Mouse (Mus musculus) stomach, embryonic 15.5 days (tissue): Measurements from ENCODE around the gene Exoc6b. TPM values are rescaled to one million over a fixed set of nuclear protein-coding genes. Genes with fewer than 3 reads are reported as not detected.

Source experiments
- ATAC-seq: fragments of 200-750 bp; cut with Nextera tagmentation; 2 replicates; pipeline ENCODE4 v1.8.0; 2017; ENCODE audit warnings: low read depth, moderate number of reproducible peaks, moderate TSS enrichment; ENCODE audit not compliant: insufficient read depth, low FRiP score
- H3K27ac ChIP-seq: fragments of 300-500 bp; sonication (generic); 2 replicates; pipeline ENCODE4 v1.5.1; 2015; ENCODE audit warnings: mild to moderate bottlenecking, inconsistent platforms
- H3K27me3 ChIP-seq: fragments of 300-500 bp; sonication (generic); replicated peaks from 2 replicates; pipeline ENCODE4 v1.6.1; 2015; ENCODE audit warnings: inconsistent platforms
- H3K36me3 ChIP-seq: fragments of 300-500 bp; sonication (generic); 2 replicates; pipeline ENCODE4 v1.6.1; 2015; ENCODE audit warnings: inconsistent platforms
- H3K4me1 ChIP-seq: fragments of 300-500 bp; sonication (generic); 2 replicates; pipeline ENCODE4 v1.6.1; 2015; ENCODE audit warnings: inconsistent platforms
- H3K4me2 ChIP-seq: fragments of 300-500 bp; sonication (generic); 2 replicates; pipeline ENCODE4 v1.6.1; 2015; ENCODE audit warnings: mild to moderate bottlenecking, inconsistent platforms
- H3K4me3 ChIP-seq: fragments of 300-500 bp; sonication (generic); replicated peaks from 2 replicates; pipeline ENCODE4 v1.5.1; 2015; ENCODE audit warnings: inconsistent platforms
- H3K9ac ChIP-seq: fragments of 300-500 bp; sonication (generic); 2 replicates; pipeline ENCODE4 v1.6.1; 2015; ENCODE audit warnings: inconsistent platforms
- H3K9me3 ChIP-seq: fragments of 300-500 bp; sonication (generic); 2 replicates; pipeline ENCODE4 v1.6.1; 2016; ENCODE audit warnings: inconsistent platforms
- WGBS: fragments of 180-500 bp; shearing (Covaris S2); methylation state at CpG from one replicate; pipeline ENCODE4 v1.1.7; 2015; 5-methylcytosine and 5-hydroxymethylcytosine counted together
- polyA plus RNA-seq: library from polyadenylated mRNA; unstranded; fragments of >200 nt; fragmentation: Nextera tagmentation; extraction: Ambion mirVana; gene quantifications from 2 replicates; pipeline ENCODE4 v1.2.1, GENCODE M21; 2015

Gene Exoc6b
- polyA plus RNA-seq, 1 experiment from 2014 or later, result 27.8 TPM

DNA sequence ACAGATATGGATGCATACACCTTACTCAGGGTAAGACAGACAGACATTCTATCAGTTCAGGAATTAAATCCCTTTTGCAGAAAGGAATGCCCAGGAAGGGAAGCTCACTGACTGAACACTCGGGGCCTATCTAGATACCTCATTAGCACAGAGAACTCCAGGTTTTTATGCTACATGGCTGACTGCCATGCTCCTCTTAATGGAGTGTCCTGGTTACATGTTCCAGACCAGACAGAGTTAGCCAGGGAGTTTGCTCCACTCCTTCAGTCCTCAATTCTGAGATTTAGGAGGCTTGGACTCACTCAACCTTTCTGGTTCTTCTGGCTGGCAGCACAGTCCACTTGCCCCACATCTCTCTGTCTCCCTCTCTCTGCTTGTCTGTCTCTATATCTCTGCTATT, 106.3 kb downstream of the Exoc6b start:
- H3K4me1 ChIP-seq, result no peaks in the 10 kb centered on the region
- no peaks in the 10 kb centered on the region for H3K27me3 ChIP-seq
- no peak overlapping the region for H3K4me3 ChIP-seq
- no peak overlapping the region for H3K9ac ChIP-seq
- no peak for ATAC-seq
- H3K36me3 ChIP-seq, result no peaks in the 10 kb centered on the region
- no peak overlapping the region for H3K27ac ChIP-seq
- no peak overlapping the region for H3K4me2 ChIP-seq
- 65% methylated on average over 1 of the region's 1 CpGs for WGBS
- no peaks in the 10 kb centered on the region for H3K9me3 ChIP-seq

GRCm38 (mm10) chr6:84961763-84962162, 107.5 kb downstream of the Exoc6b start:
- H3K27ac ChIP-seq, result no peak overlapping the region
- no peak overlapping the region for H3K4me2 ChIP-seq
- no peaks in the 10 kb centered on the region for H3K36me3 ChIP-seq
- 92% methylated on average over 3 of the region's 3 CpGs for WGBS
- no peaks in the 10 kb centered on the region for H3K9me3 ChIP-seq
- no peak overlapping the region for H3K4me3 ChIP-seq
- H3K9ac ChIP-seq, result no peak overlapping the region
- no peaks in the 10 kb centered on the region for H3K27me3 ChIP-seq
- no peaks in the 10 kb centered on the region for H3K4me1 ChIP-seq
- ATAC-seq, result no peak

DNA sequence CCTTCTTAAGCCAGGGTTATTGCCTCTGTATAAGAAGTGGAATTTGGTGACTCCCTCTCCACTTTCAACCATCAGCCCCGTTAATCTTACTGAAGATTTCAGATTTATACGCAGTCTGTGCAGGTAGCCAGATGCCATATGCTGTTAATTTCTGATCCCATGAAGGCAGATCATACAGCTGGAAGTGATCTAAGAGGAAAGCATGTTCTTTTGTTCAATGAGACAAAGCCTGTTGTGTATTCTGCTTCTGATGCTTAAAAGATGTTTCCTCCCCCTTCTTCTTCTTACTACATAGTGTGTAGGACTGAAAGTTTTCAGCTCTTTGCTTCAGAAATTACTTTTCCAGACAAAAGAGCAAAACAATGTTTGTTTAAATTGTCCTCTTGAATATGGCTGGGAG, 109.8 kb downstream of the Exoc6b start:
- WGBS, result 54% methylated on average over 2 of the region's 2 CpGs
- Histone ChIP-seq H3K9ac (no peak overlapping the region), H3K4me2 (no peak overlapping the region), H3K9me3 (no peaks in the 10 kb centered on the region), H3K4me3 (no peak overlapping the region), H3K4me1 (no peaks in the 10 kb centered on the region), H3K27me3 (no peaks in the 10 kb centered on the region), H3K36me3 (no peaks in the 10 kb centered on the region), H3K27ac (no peak overlapping the region; the same call in 1 of the 2 replicates)
- ATAC-seq, result no peak

GRCm38 (mm10) chr6:84951621-84952020, 117.7 kb downstream of the Exoc6b start:
- no peaks in the 10 kb centered on the region for H3K27me3 ChIP-seq
- no peak overlapping the region for H3K9ac ChIP-seq
- H3K9me3 ChIP-seq, result no peaks in the 10 kb centered on the region
- H3K27ac ChIP-seq, result no peak overlapping the region
- H3K4me3 ChIP-seq, result no peak overlapping the region
- no peak overlapping the region for H3K4me2 ChIP-seq
- no peaks in the 10 kb centered on the region for H3K4me1 ChIP-seq
- WGBS, result 52% methylated on average over 1 of the region's 1 CpGs
- ATAC-seq, result no peak
- H3K36me3 ChIP-seq, result no peaks in the 10 kb centered on the region

GRCm38 (mm10) chr6:84946569-84946968, 122.7 kb downstream of the Exoc6b start:
- no peak for ATAC-seq
- Histone ChIP-seq H3K27ac (no peak overlapping the region), H3K9ac (no peak overlapping the region), H3K9me3 (no peaks in the 10 kb centered on the region), H3K27me3 (no peaks in the 10 kb centered on the region), H3K4me1 (no peaks in the 10 kb centered on the region), H3K4me3 (no peak overlapping the region), H3K4me2 (no peak overlapping the region), H3K36me3 (no peaks in the 10 kb centered on the region)
- WGBS, result 51% methylated on average over 3 of the region's 3 CpGs

DNA sequence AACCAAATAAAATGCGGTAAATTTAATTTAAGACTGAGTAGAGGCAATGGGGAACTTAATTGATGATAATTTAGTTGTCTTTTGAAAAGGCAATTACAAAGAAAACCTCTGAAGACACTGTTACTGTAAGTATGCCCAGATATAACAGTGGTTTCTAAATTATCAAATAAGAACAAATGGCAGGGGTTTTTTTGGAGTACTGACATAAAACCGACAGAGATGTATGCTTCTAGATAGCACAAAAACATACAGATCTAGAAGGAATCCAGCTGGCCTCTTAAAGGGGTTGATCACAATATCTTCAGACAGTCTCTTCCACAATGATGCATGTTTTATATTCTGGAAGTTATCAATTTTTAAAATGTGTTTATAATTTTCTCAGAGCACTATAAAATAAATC, 123.2 kb downstream of the Exoc6b start:
- Histone ChIP-seq H3K9ac (no peak overlapping the region), H3K9me3 (no peaks in the 10 kb centered on the region), H3K4me1 (no peaks in the 10 kb centered on the region), H3K27me3 (no peaks in the 10 kb centered on the region), H3K4me3 (no peak overlapping the region), H3K36me3 (no peaks in the 10 kb centered on the region), H3K4me2 (no peak overlapping the region), H3K27ac (no peak overlapping the region)
- WGBS, result 57% methylated on average over 2 of the region's 2 CpGs
- no peak for ATAC-seq

DNA sequence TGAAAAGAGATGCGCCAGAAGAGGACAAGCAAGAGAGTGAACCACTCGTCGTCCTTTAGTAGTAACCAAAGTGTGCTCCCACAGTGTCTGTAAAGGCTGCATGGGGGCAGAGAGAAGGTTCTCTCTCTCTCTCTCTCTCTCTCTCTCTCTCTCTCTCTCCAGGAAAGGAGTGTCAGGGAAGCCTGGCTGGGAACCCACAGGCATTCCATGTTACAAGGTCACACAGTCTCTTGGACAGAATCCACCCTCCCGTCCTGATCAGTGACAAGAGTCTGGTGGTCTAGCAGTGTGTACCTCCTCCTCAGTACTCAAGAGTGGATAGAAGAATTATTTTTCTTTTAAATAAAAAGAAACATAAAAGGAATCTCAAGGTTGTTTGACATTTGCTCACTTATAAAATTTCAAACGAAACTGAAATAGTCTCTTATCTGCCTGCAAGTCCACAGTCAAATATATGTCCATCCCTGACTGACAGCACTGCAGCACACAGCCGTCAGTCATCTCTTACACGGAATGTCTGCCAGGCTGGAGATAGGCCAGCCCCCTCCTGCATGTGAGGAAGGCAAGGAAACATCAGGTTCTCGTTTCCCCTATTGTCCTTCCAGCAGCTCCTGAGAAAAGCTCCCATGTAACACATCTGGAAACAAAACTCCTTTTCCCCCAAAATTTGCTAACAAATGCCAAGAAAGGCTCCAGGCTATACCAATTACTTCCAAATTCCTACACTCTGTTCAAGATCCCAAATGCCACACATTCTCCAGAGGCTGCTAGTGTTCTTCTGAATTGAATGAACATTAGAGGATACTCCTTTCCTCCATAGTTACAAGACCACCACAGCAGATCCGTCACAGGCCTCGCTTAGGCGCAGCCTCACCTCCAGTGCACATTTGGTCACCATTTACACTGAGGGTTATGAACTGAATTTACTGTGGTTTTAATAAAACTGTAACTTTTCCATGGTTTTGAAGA, 136.1 kb downstream of the Exoc6b start:
- no peak overlapping the region for H3K27ac ChIP-seq
- H3K9me3 ChIP-seq, result no peaks in the 10 kb centered on the region
- no peak overlapping the region for H3K4me2 ChIP-seq
- H3K27me3 ChIP-seq, result no peaks in the 10 kb centered on the region
- no peak overlapping the region for H3K9ac ChIP-seq
- no peak overlapping the region for H3K4me3 ChIP-seq
- 62% methylated on average over 11 of the region's 11 CpGs for WGBS
- no peak for ATAC-seq
- no peaks in the 10 kb centered on the region for H3K36me3 ChIP-seq
- H3K4me1 ChIP-seq, result no peaks in the 10 kb centered on the region

DNA sequence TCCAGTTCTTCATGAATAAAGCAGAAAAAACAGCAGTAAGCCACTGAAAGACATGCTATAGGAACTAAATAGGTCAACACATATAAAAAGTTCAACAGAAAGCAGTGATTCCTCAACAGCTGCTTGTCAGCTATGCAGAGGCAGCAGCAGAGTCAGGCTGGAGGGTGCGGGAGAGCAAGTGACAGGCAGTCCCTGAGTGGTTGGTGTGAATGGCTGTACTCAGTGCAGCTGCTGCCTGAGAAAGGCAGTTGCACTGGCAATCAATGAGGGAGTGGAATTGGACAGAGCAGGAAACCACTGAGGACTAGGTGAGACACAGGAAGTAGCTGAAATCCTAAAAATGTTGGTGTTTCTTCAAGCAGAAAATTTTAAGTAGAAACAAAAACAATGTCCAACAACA, 138.3 kb downstream of the Exoc6b start:
- no peaks in the 10 kb centered on the region for H3K36me3 ChIP-seq
- no peak overlapping the region for H3K4me3 ChIP-seq
- no peak overlapping the region for H3K9ac ChIP-seq
- no peak for ATAC-seq
- H3K4me2 ChIP-seq, result no peak overlapping the region
- H3K4me1 ChIP-seq, result no peaks in the 10 kb centered on the region
- no peaks in the 10 kb centered on the region for H3K27me3 ChIP-seq
- no peaks in the 10 kb centered on the region for H3K9me3 ChIP-seq
- WGBS, result 46% methylated on average over 1 of the region's 1 CpGs
- H3K27ac ChIP-seq, result no peak overlapping the region

GRCm38 (mm10) chr6:84926066-84926465, 143.2 kb downstream of the Exoc6b start:
- 63% methylated on average over 3 of the region's 3 CpGs for WGBS
- Histone ChIP-seq H3K4me1 (0 out of 2 replicates have a peak, but pooled peaks cover 4% of the 10 kb centered on the region), H3K9me3 (no peaks in the 10 kb centered on the region), H3K27ac (no peak overlapping the region), H3K9ac (no peak overlapping the region), H3K4me2 (no peak overlapping the region), H3K36me3 (no peaks in the 10 kb centered on the region), H3K4me3 (no peak overlapping the region), H3K27me3 (no peaks in the 10 kb centered on the region)
- no peak for ATAC-seq

- H3K36me3 ChIP-seq, result no peaks in the 10 kb centered on the region
- no peaks in the 10 kb centered on the region for H3K27me3 ChIP-seq
- no peaks in the 10 kb centered on the region for H3K9me3 ChIP-seq
- no peak overlapping the region for H3K9ac ChIP-seq
- 0 out of 2 replicates have a peak, but pooled peaks cover 4% of the 10 kb centered on the region for H3K4me1 ChIP-seq
- no peak for ATAC-seq
- H3K4me3 ChIP-seq, result no peak overlapping the region
- 36% methylated on average over 12 of the region's 12 CpGs for WGBS
- H3K4me2 ChIP-seq, result no peak overlapping the region
- no peak overlapping the region for H3K27ac ChIP-seq
These were observed 145.5 kb downstream of the Exoc6b start for GRCm38 (mm10) chr6:84923760-84924221.

GRCm38 (mm10) chr6:84916291-84916690, 153.0 kb downstream of the Exoc6b start:
- no peak overlapping the region for H3K4me3 ChIP-seq
- H3K36me3 ChIP-seq, result no peaks in the 10 kb centered on the region
- no peaks in the 10 kb centered on the region for H3K4me1 ChIP-seq
- no peak overlapping the region for H3K4me2 ChIP-seq
- WGBS, result 28% methylated on average over 2 of the region's 2 CpGs
- ATAC-seq, result no peak
- no peaks in the 10 kb centered on the region for H3K9me3 ChIP-seq
- no peak overlapping the region for H3K9ac ChIP-seq
- no peak overlapping the region for H3K27ac ChIP-seq
- H3K27me3 ChIP-seq, result no peaks in the 10 kb centered on the region

- Histone ChIP-seq H3K4me2 (no peak overlapping the region), H3K36me3 (no peaks in the 10 kb centered on the region), H3K4me1 (no peaks in the 10 kb centered on the region), H3K9me3 (no peaks in the 10 kb centered on the region), H3K27me3 (no peaks in the 10 kb centered on the region), H3K27ac (no peak overlapping the region), H3K9ac (no peak overlapping the region), H3K4me3 (no peak overlapping the region)
- 5% methylated on average over 2 of the region's 2 CpGs for WGBS
- no peak for ATAC-seq
These were observed 156.9 kb downstream of the Exoc6b start for GRCm38 (mm10) chr6:84912434-84912833.
